ENCODE assay signal across 13 mouse cellular contexts in genomic region chr11:107390540-107390939, GRCm38 (mm10).
A peak's percentile ranks its signal among the peaks of the same experiment; 100 is the strongest.
DNase-seq lines count a peak whose midpoint lies in the region; ATAC-seq lines count a peak whose summit lies in the region.
"Had no signal": no experiment of that assay in that cellular context is flagged by ENCODE, and none has a peak within 500 bp of the region (broad histone marks: within the 10 kb centered on the region; RNA-seq: fewer than 3 reads in every experiment).

No protein-coding gene starts in this region.

- 40% methylated on average over 2 of the region's 2 CpGs for WGBS in hindbrain, embryonic 14.5 days
- WGBS in hindbrain, embryonic 13.5 days, result 31% methylated on average over 2 of the region's 2 CpGs
- WGBS in neural tube, embryonic 15.5 days, result 28% methylated on average over 2 of the region's 2 CpGs

- H3K27me3 ChIP-seq in hindbrain, embryonic 14.5 days (ENCODE audit: control insufficient read depth, insufficient read depth, low read length), result no peaks in the 10 kb centered on the region
- H3K27me3 ChIP-seq in hindbrain, embryonic 13.5 days, result no peaks in the 10 kb centered on the region
- H3K27me3 ChIP-seq in neural tube, embryonic 15.5 days (replicated peaks), result no peaks in the 10 kb centered on the region

- H3K9me3 ChIP-seq in hindbrain, embryonic 14.5 days (ENCODE audit: control insufficient read depth, low read length), result no peaks in the 10 kb centered on the region
- H3K9me3 ChIP-seq in hindbrain, embryonic 13.5 days, result no peaks in the 10 kb centered on the region
- no peaks in the 10 kb centered on the region for H3K9me3 ChIP-seq in neural tube, embryonic 15.5 days (replicated peaks)

- H3K4me1 ChIP-seq in hindbrain, embryonic 14.5 days (replicated peaks; ENCODE audit: control insufficient read depth, insufficient read depth, low read length), result 0 out of 2 replicates have a peak, but pooled peaks cover 4% of the 10 kb centered on the region
- peaks cover 25% of the 10 kb centered on the region for H3K4me1 ChIP-seq in hindbrain, embryonic 13.5 days (replicated peaks)
- peaks cover 16% of the 10 kb centered on the region for H3K4me1 ChIP-seq in neural tube, embryonic 15.5 days

- H3K4me3 ChIP-seq in hindbrain, embryonic 14.5 days (replicated peaks; ENCODE audit: low read length), result no peak overlapping the region
- no peak overlapping the region for H3K4me3 ChIP-seq in hindbrain, embryonic 13.5 days
- no peak overlapping the region for H3K4me3 ChIP-seq in neural tube, embryonic 15.5 days (replicated peaks)

- no peak overlapping the region for H3K9ac ChIP-seq in hindbrain, embryonic 14.5 days
- H3K9ac ChIP-seq in hindbrain, embryonic 13.5 days, result no peak overlapping the region
- no peak overlapping the region for H3K9ac ChIP-seq in neural tube, embryonic 15.5 days (replicated peaks)
- H3K9ac ChIP-seq: lung, embryonic 14.5 days had no signal

- no peaks in the 10 kb centered on the region for H3K36me3 ChIP-seq in hindbrain, embryonic 14.5 days (replicated peaks; ENCODE audit: control insufficient read depth, insufficient read depth)
- no peaks in the 10 kb centered on the region for H3K36me3 ChIP-seq in hindbrain, embryonic 13.5 days
- H3K36me3 ChIP-seq in neural tube, embryonic 15.5 days, result no peaks in the 10 kb centered on the region

- ATAC-seq in hindbrain, embryonic 14.5 days (ENCODE audit: low FRiP score), result no peak
- ATAC-seq in hindbrain, embryonic 13.5 days (ENCODE audit: low FRiP score), result no peak
- no peak for ATAC-seq in neural tube, embryonic 15.5 days (ENCODE audit: low FRiP score)
- no peak for ATAC-seq in erythroblast, adult 5-6 weeks (replicated peaks; ENCODE audit: low FRiP score, poor library complexity, severe bottlenecking)

- no peak overlapping the region for H3K4me2 ChIP-seq in hindbrain, embryonic 14.5 days (replicated peaks)
- H3K4me2 ChIP-seq in hindbrain, embryonic 13.5 days, result no peak overlapping the region
- H3K4me2 ChIP-seq in neural tube, embryonic 15.5 days, result no peak overlapping the region
- H3K4me2 ChIP-seq: lung, embryonic 14.5 days had no signal

- no peak for DNase-seq in hindbrain, embryonic 14.5 days (ENCODE audit: low spot score)
- peak; percentile 25 for DNase-seq in right cerebral cortex, postnatal 14 days
- DNase-seq in right cerebral cortex, postnatal 36 days (ENCODE audit: low spot score in 2 of 2), result no peak
- peak; percentile 31 to 54 for DNase-seq in layer of hippocampus, postnatal 10 days (ENCODE audit: low spot score in 2 of 2)
- no peak for DNase-seq in testis, postnatal 10 days (ENCODE audit: low spot score)
- DNase-seq: adrenal gland, postnatal 36 days; heart, adult 18-20 months; kidney, postnatal 14 days; liver; lung, embryonic 14.5 days had no signal

- H3K27ac ChIP-seq in hindbrain, embryonic 14.5 days, result peak overlapping the region; percentile 41; the same call in 1 of the 2 replicates
- no peak overlapping the region; the same call in 1 of the 2 replicates for H3K27ac ChIP-seq in hindbrain, embryonic 13.5 days
- peak overlapping the region; percentile 51; the same call in 1 of the 2 replicates for H3K27ac ChIP-seq in neural tube, embryonic 15.5 days (replicated peaks)

Comparison
In these comparisons a context has a peak if more than half of its experiments do, and no peak if none do; other contexts are left out.
1. DNase-seq: peak in right cerebral cortex, postnatal 14 days (single experiment) and layer of hippocampus, postnatal 10 days (2 of 2); none in hindbrain, embryonic 14.5 days (single experiment), right cerebral cortex, postnatal 36 days (0 of 2) and testis, postnatal 10 days (single experiment).